Mouse (Mus musculus) cerebellum, postnatal 36 days (tissue): ENCODE measurements around the gene Tcf7l2.

ENCODE experiments used
- DNase-seq, 2 experiments: peaks; one replicate each; pipeline ENCODE4 v3.0.0; 2021 to 2022; ENCODE audit warnings: mixed read lengths in 2 of 2

Gene Tcf7l2

GRCm38 (mm10) chr19:55732499-55732898, 9.1 kb upstream of the Tcf7l2 start:
- DNase-seq, result no peak

GRCm38 (mm10) chr19:55732994-55733393, 8.6 kb upstream of the Tcf7l2 start:
- DNase-seq, result no peak

- no peak for DNase-seq
These were observed 5.6 kb upstream of the Tcf7l2 start for GRCm38 (mm10) chr19:55736016-55736415.

- DNase-seq, result no peak
These were observed 1.9 kb upstream of the Tcf7l2 start for GRCm38 (mm10) chr19:55739713-55740112.

- no peak for DNase-seq
These were observed 724 bp upstream of the Tcf7l2 start for GRCm38 (mm10) chr19:55740753-55741438.

- DNase-seq, result no peak
These were observed 873 bp downstream of the Tcf7l2 start for GRCm38 (mm10) chr19:55742386-55743000.

GRCm38 (mm10) chr19:55743001-55743556, 1.5 kb downstream of the Tcf7l2 start:
- no peak for DNase-seq

- peak; percentile 14 to 17 for DNase-seq
These were observed 2.2 kb downstream of the Tcf7l2 start for GRCm38 (mm10) chr19:55743557-55744441.

- DNase-seq, result no peak
These were observed 3.1 kb downstream of the Tcf7l2 start for GRCm38 (mm10) chr19:55744576-55745191.

- no peak for DNase-seq
These were observed 3.6 kb downstream of the Tcf7l2 start for GRCm38 (mm10) chr19:55745192-55745578.

GRCm38 (mm10) chr19:55746241-55746640, 4.6 kb downstream of the Tcf7l2 start:
- DNase-seq, result no peak

- DNase-seq, result no peak
These were observed 5.8 kb downstream of the Tcf7l2 start for GRCm38 (mm10) chr19:55747237-55747925.

GRCm38 (mm10) chr19:55747926-55748291, 6.3 kb downstream of the Tcf7l2 start:
- no peak for DNase-seq

GRCm38 (mm10) chr19:55748801-55749200, 7.2 kb downstream of the Tcf7l2 start:
- no peak for DNase-seq

- DNase-seq, result no peak
These were observed 7.9 kb downstream of the Tcf7l2 start for GRCm38 (mm10) chr19:55749532-55749931.

GRCm38 (mm10) chr19:55750048-55750447, 8.4 kb downstream of the Tcf7l2 start:
- DNase-seq, result no peak

- DNase-seq, result no peak
These were observed 8.8 kb downstream of the Tcf7l2 start for GRCm38 (mm10) chr19:55750465-55750864.

GRCm38 (mm10) chr19:55752861-55753260, 11.2 kb downstream of the Tcf7l2 start:
- no peak for DNase-seq

- DNase-seq, result no peak
These were observed 12.7 kb downstream of the Tcf7l2 start for GRCm38 (mm10) chr19:55754303-55754702.

GRCm38 (mm10) chr19:55755462-55755861, 13.8 kb downstream of the Tcf7l2 start:
- no peak for DNase-seq

GRCm38 (mm10) chr19:55756707-55757106, 15.1 kb downstream of the Tcf7l2 start:
- no peak for DNase-seq

GRCm38 (mm10) chr19:55757403-55757802, 15.8 kb downstream of the Tcf7l2 start:
- DNase-seq, result no peak
